Mouse (Mus musculus) spleen, adult 2 months (tissue): ENCODE measurements around the gene Nck2. TPM values are rescaled to one million over a fixed set of nuclear protein-coding genes. Genes with fewer than 3 reads are reported as not detected.

ENCODE experiments used
- DNase-seq, 2 experiments: peaks; one replicate each; pipeline versions ENCODE4 v3.0.0 to v3.0.0-alpha.2; 2012 to 2021; ENCODE audit warnings: low spot score in 2 of 2, low read depth in 1 of 2
- H3K27ac ChIP-seq: fragments of 200-500 bp; 2 replicates; pipeline ENCODE4 v1.5.1; 2012; ENCODE audit warnings: low read length, inconsistent platforms; ENCODE audit not compliant: insufficient read depth
- H3K27me3 ChIP-seq: fragments of 200-500 bp; 2 replicates; pipeline ENCODE4 v1.6.1; 2012; ENCODE audit warnings: mild to moderate bottlenecking, moderate library complexity, low read length, inconsistent platforms; ENCODE audit not compliant: control insufficient read depth, insufficient read depth
- H3K36me3 ChIP-seq: fragments of 200-500 bp; 2 replicates; pipeline ENCODE4 v1.6.1; 2012; ENCODE audit warnings: mild to moderate bottlenecking, low read length, inconsistent platforms; ENCODE audit not compliant: control insufficient read depth, insufficient read depth
- H3K4me1 ChIP-seq: fragments of 200-500 bp; 2 replicates; pipeline ENCODE4 v1.6.1; 2011; ENCODE audit warnings: inconsistent platforms; ENCODE audit not compliant: control insufficient read depth, insufficient read depth, insufficient read length
- H3K4me3 ChIP-seq: fragments of 200-500 bp; 2 replicates; pipeline ENCODE4 v1.5.1; 2011; ENCODE audit warnings: mild to moderate bottlenecking, inconsistent platforms; ENCODE audit not compliant: insufficient read depth, insufficient read length; ENCODE audit errors: extremely low read depth
- CTCF ChIP-seq: fragments of 200-500 bp; IDR thresholded peaks from 2 replicates; pipeline ENCODE4 v1.5.1; 2011; ENCODE audit warnings: mild to moderate bottlenecking, inconsistent platforms; ENCODE audit not compliant: insufficient read depth, insufficient read length, insufficient replicate concordance; ENCODE audit errors: extremely low read depth
- POLR2A ChIP-seq: fragments of 200-500 bp; IDR thresholded peaks from 2 replicates; pipeline ENCODE4 v1.6.1; 2011; ENCODE audit warnings: low read depth, low read length, inconsistent platforms
- WGBS: fragments of 180-500 bp; shearing (Covaris S2); methylation state at CpG from one replicate; pipeline ENCODE4 v1.1.7; 2018; 5-methylcytosine and 5-hydroxymethylcytosine counted together
- polyA plus RNA-seq: library from polyadenylated mRNA; depleted of rRNA; stranded (reverse); fragments of >200 nt; gene quantifications from 2 replicates; pipeline ENCODE4 v1.2.3, GENCODE M21; 2012

Nck2 gene
- polyA plus RNA-seq, 1 experiment = 15.9 TPM

DNA sequence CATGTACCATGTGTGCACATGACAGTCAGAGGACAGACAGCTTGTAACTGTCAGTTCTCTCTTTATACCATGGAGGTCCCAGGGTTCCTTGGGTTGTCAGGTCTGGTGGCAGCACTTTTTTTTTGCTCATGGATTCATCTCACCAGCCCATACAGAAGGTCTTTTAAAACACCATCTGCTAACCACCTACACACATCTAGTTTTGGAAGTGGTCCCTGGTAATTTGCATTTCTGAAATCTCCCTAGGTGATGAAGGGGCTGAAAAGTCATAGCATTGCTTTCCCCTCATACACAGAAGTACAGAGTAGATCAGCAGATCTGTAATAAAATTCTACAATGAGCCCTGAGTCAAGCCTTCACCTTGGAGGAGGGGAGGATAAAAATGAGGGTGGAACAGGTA, 44.9 kb downstream of the Nck2 start:
- Histone ChIP-seq H3K4me3 (no peak overlapping the region), H3K27ac (no peak overlapping the region), H3K4me1 (peaks cover 6% of the 10 kb centered on the region; the same call in 1 of the 2 replicates), H3K27me3 (no peaks in the 10 kb centered on the region), H3K36me3 (no peaks in the 10 kb centered on the region)
- TF ChIP-seq POLR2A (no peak), CTCF (no peak)
- DNase-seq = no peak

DNA sequence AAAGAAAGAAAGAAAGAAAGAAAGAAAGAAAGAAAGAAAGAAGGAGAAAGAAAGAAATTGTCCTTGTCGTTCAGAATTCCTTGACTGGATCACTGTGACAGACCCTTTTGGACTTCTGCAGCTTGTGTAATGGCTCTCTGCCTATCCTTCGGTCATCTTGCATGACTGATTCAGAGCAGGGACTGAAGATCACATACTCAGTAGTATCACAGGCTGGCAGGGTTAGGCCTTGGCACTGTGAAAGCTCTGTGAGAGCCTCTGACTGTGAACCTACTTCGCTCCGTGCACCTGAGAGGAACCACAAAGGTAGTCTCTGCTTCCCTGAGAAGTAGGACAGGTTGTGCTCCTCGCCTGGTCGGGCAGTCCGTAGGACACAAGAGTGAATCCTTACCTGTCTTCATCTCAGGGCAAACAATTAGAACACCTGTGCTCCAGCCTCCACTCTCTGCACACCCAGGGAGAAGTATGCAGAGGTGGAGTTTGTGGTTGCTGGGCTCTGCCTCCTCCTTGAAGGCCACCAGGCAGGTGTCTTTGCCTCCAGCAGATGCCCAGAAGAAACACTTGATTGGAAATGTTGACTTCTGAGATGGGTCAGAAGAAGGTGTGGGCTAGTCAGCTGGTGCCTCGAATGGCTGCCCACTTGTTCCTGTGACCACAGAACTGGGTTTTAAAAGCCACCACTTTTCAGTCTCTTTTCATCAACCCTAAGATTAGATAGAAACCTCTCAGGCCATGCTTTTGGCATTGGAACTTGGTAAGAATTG, 47.3 kb downstream of the Nck2 start:
- DNase-seq = no peak
- no peaks in the 10 kb centered on the region for H3K36me3 ChIP-seq
- WGBS = 82% methylated on average over 8 of the region's 8 CpGs

DNA sequence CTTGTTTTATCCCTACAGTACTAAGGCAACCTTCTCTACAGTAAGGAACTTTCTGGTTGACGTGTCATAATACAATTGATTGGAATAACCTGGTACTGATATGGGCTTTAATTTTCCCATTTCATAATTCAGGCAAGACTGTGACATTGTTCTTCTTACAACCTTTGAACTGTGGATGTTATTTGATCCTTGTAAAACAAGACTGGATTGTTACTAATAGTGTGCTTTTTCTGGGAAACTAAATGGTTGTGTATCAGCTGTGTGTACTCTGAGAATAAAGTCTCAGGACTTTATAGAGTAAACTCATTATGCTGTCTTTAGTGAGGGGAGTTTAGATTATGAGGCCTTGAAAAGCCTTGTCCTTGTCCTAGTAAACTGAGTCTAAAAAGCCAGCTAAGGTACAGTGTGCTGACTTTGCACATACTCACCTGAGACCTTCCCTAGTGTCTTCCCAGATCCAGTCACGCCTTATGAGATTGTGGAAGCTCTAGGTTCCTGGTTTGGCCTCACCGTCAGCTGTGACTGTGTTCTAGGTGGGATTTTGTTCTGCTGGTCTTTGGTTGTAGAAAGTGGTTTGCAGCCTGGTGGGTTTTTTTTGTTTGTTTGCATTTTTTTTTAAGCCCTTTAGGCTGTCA, 48.5 kb downstream of the Nck2 start:
- WGBS = 93% methylated on average over 3 of the region's 3 CpGs
- H3K4me1 ChIP-seq = peaks cover 8% of the 10 kb centered on the region; the same call in 1 of the 2 replicates
- TF ChIP-seq CTCF = no peak
- TF ChIP-seq POLR2A = no peak
- no peak overlapping the region for H3K27ac ChIP-seq
- no peaks in the 10 kb centered on the region for H3K27me3 ChIP-seq
- H3K36me3 ChIP-seq = no peaks in the 10 kb centered on the region
- H3K4me3 ChIP-seq = no peak overlapping the region
- DNase-seq = no peak

More for the DNA sequence above, 47.3 kb downstream of the Nck2 start:
- no peak overlapping the region for H3K4me3 ChIP-seq
- no peak overlapping the region for H3K27ac ChIP-seq
- peaks cover 8% of the 10 kb centered on the region; the same call in 1 of the 2 replicates for H3K4me1 ChIP-seq
- TF ChIP-seq CTCF (no peak), POLR2A (no peak)
- H3K27me3 ChIP-seq = no peaks in the 10 kb centered on the region

DNA sequence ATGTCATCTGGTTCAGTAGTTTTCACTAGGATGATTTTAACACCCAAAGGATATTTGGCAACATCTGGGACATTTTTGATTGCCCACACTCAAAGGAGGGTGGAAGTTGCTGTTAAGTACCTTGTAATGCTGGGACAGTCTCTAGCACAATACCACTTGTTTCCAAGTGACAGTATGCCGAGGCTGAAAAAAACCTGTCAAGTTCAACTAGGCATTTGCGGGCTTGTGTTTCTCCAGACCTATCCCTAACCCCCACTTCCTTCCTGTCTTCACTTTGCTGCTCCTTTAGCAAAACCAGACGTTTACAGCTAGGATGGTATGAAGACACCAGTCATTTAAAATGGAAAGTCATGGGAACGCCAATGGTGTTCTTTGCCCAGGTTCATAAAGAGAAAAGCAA, 51.7 kb downstream of the Nck2 start:
- TF ChIP-seq CTCF = no peak
- TF ChIP-seq POLR2A = no peak
- no peak overlapping the region for H3K27ac ChIP-seq
- peaks cover 2% of the 10 kb centered on the region; the same call in 1 of the 2 replicates for H3K4me1 ChIP-seq
- H3K4me3 ChIP-seq = no peak overlapping the region
- H3K27me3 ChIP-seq = no peaks in the 10 kb centered on the region
- 63% methylated on average over 4 of the region's 4 CpGs for WGBS
- no peaks in the 10 kb centered on the region for H3K36me3 ChIP-seq
- DNase-seq = no peak

DNA sequence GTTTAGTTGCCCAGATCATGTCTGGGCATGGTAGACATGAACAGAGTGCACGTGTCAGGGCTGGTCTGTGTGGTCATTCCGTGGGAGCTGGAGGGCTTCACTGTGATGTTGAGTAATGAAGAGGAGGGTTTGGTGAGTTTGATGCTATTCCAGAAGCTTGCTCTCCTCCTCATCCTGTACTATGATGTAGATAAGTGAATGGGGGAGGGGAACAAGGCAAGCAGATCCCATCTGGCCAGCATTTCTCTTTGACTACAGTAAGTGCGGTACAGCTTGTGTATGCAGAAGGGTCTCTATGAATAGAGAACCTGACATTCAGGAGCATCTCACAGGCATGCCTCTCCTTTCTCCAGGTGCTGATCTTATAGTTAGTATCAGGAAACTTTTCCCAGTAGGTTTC, 52.6 kb downstream of the Nck2 start:
- Histone ChIP-seq H3K36me3 (no peaks in the 10 kb centered on the region), H3K27ac (no peak overlapping the region), H3K4me1 (peaks cover 2% of the 10 kb centered on the region; the same call in 1 of the 2 replicates), H3K4me3 (no peak overlapping the region), H3K27me3 (no peaks in the 10 kb centered on the region)
- TF ChIP-seq POLR2A (no peak), CTCF (no peak)
- 89% methylated on average over 3 of the region's 3 CpGs for WGBS
- DNase-seq = no peak

DNA sequence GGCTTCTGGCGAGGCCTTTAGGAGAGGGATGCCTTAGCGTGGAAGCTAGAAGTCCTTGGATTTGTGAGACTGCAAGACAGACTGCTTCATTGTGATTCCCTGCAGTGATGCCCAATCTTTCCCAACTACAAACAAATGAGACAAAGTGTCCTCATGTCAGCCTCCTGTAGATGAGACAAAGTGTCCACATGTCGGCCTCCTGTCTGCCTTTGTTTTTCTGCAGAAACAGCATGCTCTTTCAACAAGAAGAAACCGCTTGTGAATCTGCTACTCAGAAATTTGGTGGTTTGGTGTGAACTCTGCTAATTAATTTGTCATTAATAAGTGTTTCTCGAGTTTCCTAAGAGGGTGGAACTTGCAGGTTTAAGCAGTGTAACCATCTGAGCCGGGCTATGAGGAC, 53.6 kb downstream of the Nck2 start:
- Histone ChIP-seq H3K27me3 (no peaks in the 10 kb centered on the region), H3K4me1 (peaks cover 2% of the 10 kb centered on the region; the same call in 1 of the 2 replicates), H3K27ac (no peak overlapping the region), H3K36me3 (no peaks in the 10 kb centered on the region), H3K4me3 (no peak overlapping the region)
- no peak for DNase-seq
- no peak for TF ChIP-seq CTCF
- no peak for TF ChIP-seq POLR2A
- WGBS = 90% methylated on average over 6 of the region's 6 CpGs

DNA sequence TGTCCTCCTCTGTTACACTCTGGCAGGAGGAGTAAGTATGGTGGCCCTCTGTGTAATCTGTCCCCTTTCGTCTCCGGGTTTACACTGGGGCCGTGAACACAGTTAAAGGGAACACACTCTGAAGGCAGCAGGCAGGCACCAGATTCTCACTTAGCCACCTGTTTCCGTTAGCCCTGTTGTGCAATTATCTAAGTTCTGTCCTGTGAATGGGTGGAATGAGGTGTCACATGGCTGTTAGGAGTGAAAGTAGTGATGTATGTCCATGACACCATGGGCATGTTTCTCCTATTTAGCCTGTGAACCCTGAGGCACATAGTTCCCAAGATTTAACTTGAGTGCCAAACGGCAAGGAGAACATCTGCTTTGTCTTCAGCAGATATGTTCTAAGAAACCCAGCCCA, 55.7 kb downstream of the Nck2 start:
- no peak for DNase-seq
- no peak overlapping the region for H3K4me3 ChIP-seq
- no peaks in the 10 kb centered on the region for H3K27me3 ChIP-seq
- 46% methylated on average over 5 of the region's 5 CpGs for WGBS
- H3K4me1 ChIP-seq = peaks cover 2% of the 10 kb centered on the region; the same call in 1 of the 2 replicates
- no peaks in the 10 kb centered on the region for H3K36me3 ChIP-seq
- H3K27ac ChIP-seq = 0 out of 2 replicates have a peak overlapping the region, but pooled peaks have one; percentile 20
- TF ChIP-seq POLR2A (no peak), CTCF (no peak)
